Mouse (Mus musculus): ENCODE data around the gene Pramel6. TPM values are rescaled to one million over a fixed set of nuclear protein-coding genes. Genes with fewer than 3 reads are reported as not detected.
A peak's percentile ranks its signal among the peaks of the same experiment; 100 is the strongest.
"Not testable (repeated sequence)": the region's sequence is repeated elsewhere in the genome, so short reads cannot be mapped to it uniquely, and the experiment has no call there.

Gene Pramel6
- polyA plus RNA-seq (2015; fragmentation: Nextera tagmentation; extraction: Ambion mirVana): not detected in 2 replicates

DNA sequence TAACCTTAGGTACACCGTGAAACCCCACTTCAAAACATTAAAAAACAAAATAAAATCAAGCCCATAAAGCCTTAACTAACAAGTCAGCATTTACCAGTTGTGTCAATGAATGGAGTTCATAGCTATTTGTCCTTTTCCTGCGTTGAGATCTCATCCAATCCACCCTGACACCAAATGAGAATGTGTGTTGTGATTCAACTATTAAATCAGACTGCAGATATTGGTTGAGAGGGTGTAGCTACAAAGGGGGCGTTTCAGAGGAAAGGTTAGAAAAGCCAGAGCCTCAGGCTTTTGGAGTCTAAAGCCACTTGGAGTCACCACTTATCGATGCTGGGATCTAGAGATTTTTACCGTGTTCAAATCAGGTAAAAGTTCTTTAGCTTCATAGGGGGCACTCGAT lies at the start of gene Pramel6:
TSS of gene Pramel6 (plus strand) at position 301 of the 400 bp plus-strand sequence.
- ATAC-seq (ENCODE audit: low FRiP score): no peak
- H3K4me1 ChIP-seq (replicated peaks): no peaks in the 10 kb centered on the region
- H3K27ac ChIP-seq: no peak within 1 kb of the TSS
- no peak within 1 kb of the TSS for H3K4me2 ChIP-seq
- no peaks in the 10 kb centered on the region for H3K36me3 ChIP-seq
- H3K27me3 ChIP-seq: no peaks in the 10 kb centered on the region
- H3K4me3 ChIP-seq: no peak within 1 kb of the TSS
- no peaks in the 10 kb centered on the region for H3K9me3 ChIP-seq
- H3K9ac ChIP-seq: no peak within 1 kb of the TSS
- WGBS: 90% methylated on average over 6 of the region's 6 CpGs

- no peak for ATAC-seq (ENCODE audit: low FRiP score)
- Histone ChIP-seq H3K4me1 (replicated peaks) (no peaks in the 10 kb centered on the region), H3K9me3 (no peaks in the 10 kb centered on the region), H3K4me2 (no peak overlapping the region), H3K27me3 (no peaks in the 10 kb centered on the region), H3K4me3 (no peak overlapping the region), H3K36me3 (no peaks in the 10 kb centered on the region), H3K9ac (no peak overlapping the region), H3K27ac (no peak overlapping the region)
- 95% methylated on average over 4 of the region's 4 CpGs for WGBS
These were observed 44.6 kb upstream of the Pramel6 start for GRCm38 (mm10) chr2:87461769-87462168.

DNA sequence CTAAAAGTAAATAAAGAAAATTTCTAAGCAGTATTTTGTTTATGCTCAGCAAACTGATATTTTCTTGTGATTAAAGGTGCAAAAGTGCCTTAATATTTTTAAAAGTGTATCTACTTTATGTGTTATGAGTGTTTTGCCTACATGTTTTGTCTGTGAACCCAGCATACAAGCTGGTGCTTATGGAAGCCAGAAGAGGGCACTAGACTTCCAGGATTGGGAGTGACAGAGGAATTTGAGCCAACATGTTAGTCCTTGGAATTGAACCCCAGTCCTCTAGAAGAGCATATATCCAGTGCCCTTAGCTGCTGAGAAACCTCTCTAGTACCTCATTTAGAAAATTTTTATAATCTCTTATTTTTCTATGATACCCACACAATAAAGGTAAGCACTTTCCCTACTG lies 26.2 kb upstream of the Pramel6 start:
- Histone ChIP-seq H3K9ac (no peak overlapping the region), H3K27ac (no peak overlapping the region), H3K27me3 (no peaks in the 10 kb centered on the region), H3K4me1 (replicated peaks) (no peaks in the 10 kb centered on the region), H3K9me3 (no peaks in the 10 kb centered on the region), H3K4me3 (no peak overlapping the region), H3K36me3 (no peaks in the 10 kb centered on the region), H3K4me2 (no peak overlapping the region)
- no peak for ATAC-seq (ENCODE audit: low FRiP score)

DNA sequence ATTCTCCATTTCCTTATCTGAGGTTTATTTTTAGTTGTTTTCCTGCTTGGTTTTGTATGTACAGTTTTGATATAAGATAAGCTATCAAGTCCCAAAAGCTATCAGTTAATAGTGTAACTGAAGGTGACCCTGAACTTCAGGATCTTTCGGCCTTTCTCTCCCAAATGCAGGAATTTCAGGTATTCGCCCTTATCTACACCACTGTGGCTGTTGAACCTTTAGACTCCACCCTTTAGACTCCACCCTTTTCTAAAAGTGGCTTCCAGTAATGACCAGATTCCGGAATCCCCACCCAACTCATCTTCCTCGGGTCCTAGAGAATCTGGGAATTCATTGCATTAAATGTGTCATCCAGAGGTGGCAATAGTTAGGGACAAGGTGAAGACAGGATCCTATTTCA lies 25.2 kb upstream of the Pramel6 start:
- H3K27me3 ChIP-seq: no peaks in the 10 kb centered on the region
- H3K27ac ChIP-seq: no peak overlapping the region
- no peak overlapping the region for H3K4me2 ChIP-seq
- no peak overlapping the region for H3K4me3 ChIP-seq
- H3K36me3 ChIP-seq: no peaks in the 10 kb centered on the region
- no peak overlapping the region for H3K9ac ChIP-seq
- H3K4me1 ChIP-seq (replicated peaks): no peaks in the 10 kb centered on the region
- ATAC-seq (ENCODE audit: low FRiP score): no peak
- no peaks in the 10 kb centered on the region for H3K9me3 ChIP-seq
- WGBS: 92% methylated on average over 4 of the region's 4 CpGs

- Histone ChIP-seq H3K27ac (no peak overlapping the region), H3K9me3 (no peaks in the 10 kb centered on the region), H3K4me1 (replicated peaks) (no peaks in the 10 kb centered on the region), H3K36me3 (no peaks in the 10 kb centered on the region), H3K9ac (no peak overlapping the region), H3K4me2 (no peak overlapping the region), H3K27me3 (no peaks in the 10 kb centered on the region), H3K4me3 (no peak overlapping the region)
- WGBS: 81% methylated on average over 2 of the region's 2 CpGs
- ATAC-seq (ENCODE audit: low FRiP score): no peak
These were observed 24.1 kb upstream of the Pramel6 start for GRCm38 (mm10) chr2:87482276-87482675.

GRCm38 (mm10) chr2:87496993-87497392 lies 9.4 kb upstream of the Pramel6 start, which contains the start of gene Pramel7:
TSS of gene Pramel7 (minus strand) at chr2:87497093.
- WGBS: 94% methylated on average over 4 of the region's 5 CpGs
- not testable (repeated sequence) for H3K9me3 ChIP-seq

DNA sequence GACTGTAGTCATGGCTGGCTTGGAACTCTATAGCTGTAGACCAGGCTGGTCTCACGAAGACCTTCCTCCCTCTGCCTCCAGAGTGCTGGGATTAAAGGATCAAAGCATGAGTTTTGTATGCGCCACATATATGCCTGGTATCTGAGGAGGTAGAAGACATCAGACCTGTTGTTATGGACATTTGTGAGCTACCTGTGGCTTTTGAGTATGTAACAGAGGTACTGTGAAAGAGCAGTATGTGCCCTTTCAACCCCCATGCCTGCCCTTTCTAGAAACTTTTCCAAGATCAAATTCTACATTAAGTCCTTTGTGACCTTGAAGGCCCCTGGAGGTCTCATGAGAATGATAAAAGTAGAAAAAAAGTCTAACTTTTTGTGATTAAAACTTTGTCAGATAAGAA lies 8.7 kb downstream of the Pramel6 start:
- no peaks in the 10 kb centered on the region for H3K27me3 ChIP-seq
- H3K36me3 ChIP-seq: no peaks in the 10 kb centered on the region
- H3K4me2 ChIP-seq: no peak overlapping the region
- no peak overlapping the region for H3K4me3 ChIP-seq
- WGBS: 92% methylated on average over 2 of the region's 2 CpGs
- H3K9me3 ChIP-seq: peaks cover 3% of the 10 kb centered on the region; the same call in 1 of the 2 replicates
- no peak for ATAC-seq (ENCODE audit: low FRiP score)
- no peak overlapping the region for H3K9ac ChIP-seq
- H3K4me1 ChIP-seq (replicated peaks): no peaks in the 10 kb centered on the region
- no peak overlapping the region for H3K27ac ChIP-seq

More at GRCm38 (mm10) chr2:87496993-87497392, 9.4 kb upstream of the Pramel6 start, which contains the start of gene Pramel7:
- not testable (repeated sequence) for H3K4me3 ChIP-seq; H3K27me3 ChIP-seq; H3K4me1 ChIP-seq (replicated peaks); ATAC-seq (ENCODE audit: low FRiP score); H3K9ac ChIP-seq; H3K4me2 ChIP-seq; H3K36me3 ChIP-seq; H3K27ac ChIP-seq

DNA sequence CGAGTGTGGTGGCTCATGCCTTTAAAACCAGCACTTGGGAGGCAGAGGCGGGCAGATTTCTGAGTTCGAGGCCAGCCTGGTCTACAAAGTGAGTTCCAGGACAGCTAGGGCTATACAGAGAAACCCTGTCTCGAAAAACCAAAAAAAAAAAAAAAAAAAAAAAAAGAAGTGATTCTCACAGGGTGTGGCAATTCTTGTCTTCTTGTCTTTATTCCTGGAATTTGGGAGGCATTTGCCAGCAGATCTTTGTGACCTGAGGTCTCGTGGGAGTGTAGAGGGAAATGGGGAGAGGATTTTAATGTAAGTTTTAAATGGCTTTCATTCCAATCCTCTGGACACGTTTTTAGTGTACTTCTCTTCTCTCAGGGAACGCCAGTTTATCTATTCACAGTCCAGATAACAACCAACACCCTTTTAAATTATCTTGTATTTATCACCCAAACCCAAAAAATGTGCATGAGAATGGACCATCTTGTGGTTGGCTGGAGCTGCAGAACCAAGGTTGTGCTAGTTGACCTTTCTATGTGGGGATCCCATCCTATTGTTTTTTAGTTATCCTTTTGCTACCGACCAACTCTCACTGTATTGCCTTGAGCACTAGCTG lies 9.2 kb downstream of the Pramel6 start:
- Histone ChIP-seq H3K4me1 (replicated peaks) (no peaks in the 10 kb centered on the region), H3K36me3 (no peaks in the 10 kb centered on the region), H3K27me3 (no peaks in the 10 kb centered on the region), H3K27ac (no peak overlapping the region), H3K4me3 (no peak overlapping the region), H3K9ac (no peak overlapping the region), H3K9me3 (peaks cover 3% of the 10 kb centered on the region; the same call in 1 of the 2 replicates), H3K4me2 (no peak overlapping the region)
- 82% methylated on average over 8 of the region's 8 CpGs for WGBS
- no peak for ATAC-seq (ENCODE audit: low FRiP score)

- no peak for ATAC-seq (ENCODE audit: low FRiP score)
- Histone ChIP-seq H3K27ac (no peak overlapping the region), H3K9me3 (peaks cover 3% of the 10 kb centered on the region; the same call in 1 of the 2 replicates), H3K4me3 (no peak overlapping the region), H3K4me2 (no peak overlapping the region), H3K27me3 (no peaks in the 10 kb centered on the region), H3K36me3 (no peaks in the 10 kb centered on the region), H3K9ac (no peak overlapping the region), H3K4me1 (replicated peaks) (no peaks in the 10 kb centered on the region)
- 93% methylated on average over 3 of the region's 3 CpGs for WGBS
These were observed 10.2 kb downstream of the Pramel6 start for GRCm38 (mm10) chr2:87516581-87516980.

GRCm38 (mm10) chr2:87520651-87521050 lies 14.3 kb downstream of the Pramel6 start:
- Histone ChIP-seq H3K4me2 (no peak overlapping the region), H3K4me3 (no peak overlapping the region), H3K4me1 (replicated peaks) (no peaks in the 10 kb centered on the region), H3K27ac (no peak overlapping the region), H3K36me3 (no peaks in the 10 kb centered on the region), H3K27me3 (no peaks in the 10 kb centered on the region), H3K9me3 (peaks cover 3% of the 10 kb centered on the region; the same call in 1 of the 2 replicates), H3K9ac (no peak overlapping the region)
- no peak for ATAC-seq (ENCODE audit: low FRiP score)
- 89% methylated on average over 4 of the region's 4 CpGs for WGBS

- H3K9ac ChIP-seq: not testable (repeated sequence)
These were observed 19.7 kb downstream of the Pramel6 start for GRCm38 (mm10) chr2:87525899-87526616.

GRCm38 (mm10) chr2:87531496-87531895 lies 25.1 kb downstream of the Pramel6 start, which contains the start of gene Olfr153:
TSS of gene Olfr153 (plus strand) at chr2:87531796.
- H3K9me3 ChIP-seq: no peaks in the 10 kb centered on the region
- H3K4me2 ChIP-seq: no peak within 1 kb of the TSS
- no peaks in the 10 kb centered on the region for H3K4me1 ChIP-seq (replicated peaks)
- no peaks in the 10 kb centered on the region for H3K27me3 ChIP-seq
- no peak within 1 kb of the TSS for H3K27ac ChIP-seq
- no peak within 1 kb of the TSS for H3K4me3 ChIP-seq
- no peak within 1 kb of the TSS for H3K9ac ChIP-seq
- H3K36me3 ChIP-seq: no peaks in the 10 kb centered on the region
- no peak for ATAC-seq (ENCODE audit: low FRiP score)

More at GRCm38 (mm10) chr2:87525899-87526616, 19.7 kb downstream of the Pramel6 start:
- peak overlapping the region; percentile 50 for H3K4me2 ChIP-seq
- peak overlapping the region; percentile 28 for H3K4me3 ChIP-seq
- H3K4me1 ChIP-seq (replicated peaks); H3K27ac ChIP-seq; H3K36me3 ChIP-seq; H3K27me3 ChIP-seq; H3K9me3 ChIP-seq: not testable (repeated sequence)
- ATAC-seq (ENCODE audit: low FRiP score): peak; percentile 39; the same call in 1 of the 2 replicates
- 30% methylated on average over 39 of the region's 39 CpGs for WGBS

DNA sequence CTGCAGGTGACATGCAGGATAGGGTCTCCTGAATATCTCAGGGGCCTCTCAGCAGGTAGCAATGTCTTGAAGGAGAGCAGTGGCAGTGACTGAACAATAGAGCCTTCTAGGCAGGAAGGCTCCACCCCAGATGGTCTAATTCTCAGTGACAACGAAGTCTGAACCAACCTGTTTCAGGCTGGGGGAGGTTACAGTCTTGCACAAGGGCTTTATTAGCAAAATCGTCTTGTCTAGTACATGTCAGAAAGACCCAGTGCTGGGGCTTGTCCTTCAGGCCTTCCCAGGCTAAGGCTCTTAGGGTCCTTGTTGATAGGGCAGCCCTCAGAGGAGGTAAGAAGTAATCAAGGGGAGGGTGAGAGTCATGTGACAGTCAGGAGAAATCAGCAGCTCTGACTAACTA lies 28.5 kb downstream of the Pramel6 start:
- ATAC-seq (ENCODE audit: low FRiP score): no peak
- 64% methylated on average over 2 of the region's 2 CpGs for WGBS
- Histone ChIP-seq H3K36me3 (no peaks in the 10 kb centered on the region), H3K9me3 (no peaks in the 10 kb centered on the region), H3K27ac (no peak overlapping the region), H3K9ac (no peak overlapping the region), H3K27me3 (no peaks in the 10 kb centered on the region), H3K4me3 (no peak overlapping the region), H3K4me2 (no peak overlapping the region), H3K4me1 (replicated peaks) (no peaks in the 10 kb centered on the region)

Measured in hindbrain, embryonic 13.5 days (tissue).